Mouse (Mus musculus) megakaryocyte, embryonic 14.5 days (primary cell): ENCODE results near the gene Id1.

Experiments used
- FLI1 ChIP-seq: IDR thresholded peaks from 2 replicates; pipeline ENCODE4 v1.6.1; 2012; ENCODE audit warnings: low read length, inconsistent platforms, mixed read lengths
- GATA1 ChIP-seq: IDR thresholded peaks from 3 replicates; pipeline ENCODE4 v1.6.1; 2012; ENCODE audit warnings: mixed read lengths, low read length, inconsistent platforms, borderline replicate concordance

- TF ChIP-seq GATA1 (no peak), FLI1 (no peak)
These were observed 44.4 kb downstream of the Id1 start for GRCm38 (mm10) chr2:152780466-152780865.
